Mouse (Mus musculus) ES-Bruce4 (cell line): ENCODE measurements at regions not wholly inside any gene's neighbourhood (a gene's known extent, or its start where the extent isn't known, plus 50 kb on each side); places are given as distances from the start of the nearest gene placed in this dataset.
"Not testable (repeated sequence)": the region's sequence is repeated elsewhere in the genome, so short reads cannot be mapped to it uniquely, and the experiment has no call there.

Source experiments
- H3K27ac ChIP-seq: 2 replicates; pipeline ENCODE4 v1.5.1; 2012; ENCODE audit warnings: low read length, inconsistent platforms; ENCODE audit not compliant: insufficient read depth
- H3K27me3 ChIP-seq: 2 replicates; pipeline ENCODE4 v1.6.1; 2012; ENCODE audit warnings: mild to moderate bottlenecking, low read length, inconsistent platforms; ENCODE audit not compliant: control insufficient read depth, poor library complexity, insufficient read depth, severe bottlenecking
- H3K36me3 ChIP-seq: 2 replicates; pipeline ENCODE4 v1.6.1; 2012; ENCODE audit warnings: inconsistent platforms, mild to moderate bottlenecking, low read length, moderate library complexity; ENCODE audit not compliant: control insufficient read depth, poor library complexity, insufficient read depth, severe bottlenecking
- H3K4me1 ChIP-seq: one replicate; pipeline ENCODE4 v1.8.1; 2011; ENCODE audit warnings: low read length; ENCODE audit not compliant: control insufficient read depth, insufficient read depth
- H3K4me3 ChIP-seq: 2 replicates; pipeline ENCODE4 v1.5.1; 2011; ENCODE audit warnings: low read depth, mild to moderate bottlenecking, low read length
- H3K9ac ChIP-seq: 2 replicates; pipeline ENCODE4 v1.6.1; 2012; ENCODE audit warnings: low read depth, mild to moderate bottlenecking, inconsistent platforms; ENCODE audit not compliant: poor library complexity, severe bottlenecking
- H3K9me3 ChIP-seq: replicated peaks from 2 replicates; pipeline ENCODE4 v1.6.1; 2012; ENCODE audit warnings: mild to moderate bottlenecking, low read length, inconsistent platforms; ENCODE audit not compliant: control insufficient read depth, poor library complexity, insufficient read depth, severe bottlenecking
- CTCF ChIP-seq: IDR thresholded peaks from one replicate; pipeline ENCODE4 v1.8.1; 2011; ENCODE audit warnings: low read depth, low read length
- EP300 ChIP-seq: IDR thresholded peaks from 2 replicates; pipeline ENCODE4 v1.6.1; 2011; ENCODE audit warnings: low read depth, low read length; ENCODE audit not compliant: insufficient read depth
- POLR2A ChIP-seq: IDR thresholded peaks from one replicate; pipeline ENCODE4 v1.8.1; 2011; ENCODE audit warnings: low read length; ENCODE audit not compliant: insufficient read depth

- Histone ChIP-seq H3K27me3 (no peaks in the 10 kb centered on the region), H3K9me3 (no peaks in the 10 kb centered on the region), H3K4me1 (no peaks in the 10 kb centered on the region), H3K4me3 (no peak overlapping the region), H3K27ac (no peak overlapping the region), H3K9ac (no peak overlapping the region), H3K36me3 (no peaks in the 10 kb centered on the region)
- TF ChIP-seq CTCF (peak; percentile 45), POLR2A (no peak)
Measured at GRCm38 (mm10) chr17:69563165-69563564, 124.0 kb downstream of the Akain1 start.

- H3K36me3 ChIP-seq, H3K27ac ChIP-seq, H3K4me1 ChIP-seq, H3K4me3 ChIP-seq, H3K9ac ChIP-seq, H3K27me3 ChIP-seq, H3K9me3 ChIP-seq: not testable (repeated sequence)
Measured at GRCm38 (mm10) chr17:69571070-69571669, 132.0 kb downstream of the Akain1 start.

DNA sequence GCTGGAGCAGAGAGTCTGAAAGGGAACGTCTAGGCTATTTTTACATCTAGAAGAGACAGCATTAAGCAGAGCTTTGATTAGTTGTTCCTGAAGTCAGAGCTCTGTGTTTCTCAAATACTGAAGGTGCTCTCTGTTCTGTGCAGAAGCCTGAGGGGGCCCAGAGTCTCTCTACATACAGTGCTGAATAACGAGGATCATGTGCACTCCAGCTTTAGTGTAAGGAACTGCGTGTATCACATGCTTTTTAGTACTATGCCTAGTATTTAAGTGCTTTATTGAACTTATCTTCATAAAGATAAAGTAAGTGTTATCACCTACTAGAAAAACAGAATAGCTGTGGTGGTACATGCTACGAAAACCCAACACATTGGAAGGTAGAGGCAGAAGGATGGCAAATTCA is 151.4 kb downstream of the Akain1 start:
- Histone ChIP-seq H3K36me3 (no peaks in the 10 kb centered on the region), H3K9me3 (no peaks in the 10 kb centered on the region), H3K27ac (no peak overlapping the region), H3K4me3 (no peak overlapping the region), H3K27me3 (no peaks in the 10 kb centered on the region), H3K9ac (no peak overlapping the region), H3K4me1 (no peaks in the 10 kb centered on the region)
- TF ChIP-seq CTCF: no peak
- TF ChIP-seq POLR2A: no peak
- TF ChIP-seq EP300: no peak

DNA sequence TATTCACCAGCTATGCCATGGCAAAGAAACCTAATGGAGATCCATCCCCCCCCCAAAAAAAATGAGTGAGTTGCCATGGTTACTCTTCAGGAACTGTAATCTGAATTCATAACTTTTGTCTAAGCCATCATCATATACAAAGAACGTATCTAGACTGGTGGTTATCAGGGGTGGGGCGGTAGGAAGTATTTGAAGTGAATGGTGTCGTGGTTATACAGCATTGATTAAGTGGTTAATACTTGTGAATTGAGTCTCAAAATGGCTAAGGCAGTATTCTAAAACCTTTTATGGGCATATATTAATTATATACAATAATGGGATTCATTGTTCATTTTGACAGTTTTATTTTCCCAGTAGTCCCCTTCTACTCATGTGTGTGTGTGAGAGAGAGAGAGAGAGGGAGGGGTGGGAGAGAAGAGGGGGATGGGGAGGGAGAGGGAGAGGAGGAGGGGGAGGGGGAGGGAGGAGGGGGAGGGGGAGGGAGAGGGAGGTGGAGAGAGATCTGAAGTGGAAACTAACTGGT is 158.7 kb downstream of the Akain1 start:
- TF ChIP-seq EP300: no peak
- Histone ChIP-seq H3K4me1 (no peaks in the 10 kb centered on the region), H3K9me3 (no peaks in the 10 kb centered on the region), H3K27ac (no peak overlapping the region), H3K9ac (no peak overlapping the region), H3K36me3 (no peaks in the 10 kb centered on the region), H3K4me3 (no peak overlapping the region), H3K27me3 (no peaks in the 10 kb centered on the region; the same call in 1 of the 2 replicates)

DNA sequence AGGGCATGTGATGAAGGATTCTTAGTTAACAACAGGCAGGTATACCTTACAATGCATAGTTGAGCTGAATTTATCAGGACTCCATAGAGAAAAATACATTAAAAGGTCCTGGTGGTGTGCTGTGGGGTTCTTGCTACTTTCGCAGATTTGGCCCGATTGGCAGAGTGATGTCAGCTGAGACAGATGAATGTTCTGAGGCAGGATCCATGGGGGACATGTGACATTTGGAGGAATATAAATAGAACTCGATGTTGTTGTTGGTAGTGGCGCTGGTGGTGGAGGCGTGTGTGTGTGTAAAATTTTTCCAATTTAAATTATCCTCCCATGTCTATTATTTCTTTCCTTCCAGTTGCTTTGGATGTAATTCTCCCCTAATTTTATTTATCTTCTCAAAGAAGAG is 159.3 kb downstream of the Akain1 start:
- H3K27me3 ChIP-seq: no peaks in the 10 kb centered on the region; the same call in 1 of the 2 replicates
- H3K36me3 ChIP-seq: no peaks in the 10 kb centered on the region
- TF ChIP-seq CTCF: no peak
- TF ChIP-seq EP300: no peak
- TF ChIP-seq POLR2A: no peak
- no peak overlapping the region for H3K27ac ChIP-seq
- H3K4me1 ChIP-seq: no peaks in the 10 kb centered on the region
- H3K4me3 ChIP-seq: no peak overlapping the region
- H3K9ac ChIP-seq: no peak overlapping the region
- H3K9me3 ChIP-seq: no peaks in the 10 kb centered on the region

GRCm38 (mm10) chr17:69603596-69603995 is 164.5 kb downstream of the Akain1 start:
- H3K9me3 ChIP-seq: no peaks in the 10 kb centered on the region
- no peak for TF ChIP-seq CTCF
- TF ChIP-seq EP300: no peak
- no peak for TF ChIP-seq POLR2A
- no peaks in the 10 kb centered on the region for H3K36me3 ChIP-seq
- H3K9ac ChIP-seq: no peak overlapping the region
- no peaks in the 10 kb centered on the region for H3K4me1 ChIP-seq
- no peak overlapping the region for H3K27ac ChIP-seq
- H3K4me3 ChIP-seq: no peak overlapping the region
- H3K27me3 ChIP-seq: no peaks in the 10 kb centered on the region
